Mouse (Mus musculus) MEL (cell line): Measurements from ENCODE around the gene Rnaseh2c. TPM values are rescaled to one million over a fixed set of nuclear protein-coding genes. Genes with fewer than 3 reads are reported as not detected.

Source experiments
- DNase-seq: peaks from one replicate; pipeline ENCODE4 v3.0.0; 2011; ENCODE audit warnings: low read depth, low spot score
- H3K27ac ChIP-seq: 2 replicates; pipeline ENCODE4 v1.5.1; 2012; ENCODE audit warnings: low read depth, mild to moderate bottlenecking, control low read depth, low read length, moderate library complexity; ENCODE audit not compliant: control insufficient read depth
- H3K27me3 ChIP-seq, 2 experiments: fragments of 150-350 bp in 1 of 2; sonication (generic) in 1 of 2; 2 replicates each; pipeline ENCODE4 v1.6.1; 2012; ENCODE audit warnings: low read length in 2 of 2, mild to moderate bottlenecking in 2 of 2, improper control_type of control experiment in 1 of 2, moderate library complexity in 1 of 2; ENCODE audit not compliant: insufficient read depth in 2 of 2, control insufficient read depth in 1 of 2
- H3K36me3 ChIP-seq, 2 experiments: 2 replicates each; pipeline ENCODE4 v1.6.1; 2012 to 2014; ENCODE audit warnings: low read length in 2 of 2, improper control_type of control experiment in 1 of 2, inconsistent platforms in 1 of 2, mild to moderate bottlenecking in 1 of 2; ENCODE audit not compliant: insufficient read depth in 2 of 2, control insufficient read depth in 1 of 2
- H3K4me1 ChIP-seq, 2 experiments: fragments of 150-350 bp in 1 of 2; sonication (generic) in 1 of 2; 2 replicates each; pipeline ENCODE4 v1.6.1; 2012; ENCODE audit warnings: low read length in 2 of 2, improper control_type of control experiment in 1 of 2, mild to moderate bottlenecking in 1 of 2; ENCODE audit not compliant: insufficient read depth in 2 of 2, control insufficient read depth in 1 of 2
- H3K4me3 ChIP-seq, 2 experiments: fragments of 150-350 bp in 1 of 2; sonication (generic) in 1 of 2; 2 replicates each; pipeline ENCODE4 v1.5.1; 2012; ENCODE audit warnings: low read depth in 2 of 2, low read length in 2 of 2, mild to moderate bottlenecking in 2 of 2, moderate library complexity in 2 of 2, control low read depth in 1 of 2, improper control_type of control experiment in 1 of 2; ENCODE audit not compliant: control insufficient read depth in 1 of 2, insufficient read depth in 1 of 2
- H3K79me2 ChIP-seq: 2 replicates; pipeline ENCODE4 v1.6.1; 2012; ENCODE audit warnings: mild to moderate bottlenecking, low read length, moderate library complexity; ENCODE audit not compliant: control insufficient read depth, poor library complexity, insufficient read depth
- H3K9ac ChIP-seq: 2 replicates; pipeline ENCODE4 v1.6.1; 2012; ENCODE audit warnings: low read depth, mild to moderate bottlenecking, control low read depth, low read length, moderate library complexity; ENCODE audit not compliant: control insufficient read depth, poor library complexity, severe bottlenecking
- H3K9me3 ChIP-seq: fragments of 150-350 bp; sonication (generic); replicated peaks from 2 replicates; pipeline ENCODE4 v1.6.1; 2012; ENCODE audit warnings: mild to moderate bottlenecking, low read length, improper control_type of control experiment, moderate library complexity; ENCODE audit not compliant: insufficient read depth
- BHLHE40 ChIP-seq: IDR thresholded peaks from 2 replicates; pipeline ENCODE4 v1.6.1; 2012; ENCODE audit warnings: low read depth, mild to moderate bottlenecking, inconsistent platforms, low read length, improper control_type of control experiment, borderline replicate concordance
- CHD1 ChIP-seq: IDR thresholded peaks from 2 replicates; pipeline ENCODE4 v1.6.1; 2012; ENCODE audit warnings: low read depth, mild to moderate bottlenecking, inconsistent platforms, low read length, improper control_type of control experiment
- CHD2 ChIP-seq: IDR thresholded peaks from 2 replicates; pipeline ENCODE4 v1.6.1; 2011; ENCODE audit warnings: low read length, improper control_type of control experiment
- CTCF ChIP-seq, 3 experiments: IDR thresholded peaks in 2 of 3; conservative IDR thresholded peaks in 1 of 3; 2 replicates each; pipeline ENCODE4 v1.5.1; 2011 to 2012; ENCODE audit warnings: low read length in 3 of 3, low read depth in 2 of 3, mild to moderate bottlenecking in 2 of 3, improper control_type of control experiment in 1 of 3, inconsistent platforms in 1 of 3, mixed read lengths in 1 of 3, moderate library complexity in 1 of 3; ENCODE audit not compliant: control insufficient read depth in 1 of 3, insufficient read depth in 1 of 3, poor library complexity in 1 of 3, severe bottlenecking in 1 of 3
- E2F4 ChIP-seq: IDR thresholded peaks from 2 replicates; pipeline ENCODE4 v1.6.1; 2011; ENCODE audit warnings: low read depth, low read length, improper control_type of control experiment, borderline replicate concordance
- ELF1 ChIP-seq: IDR thresholded peaks from 2 replicates; pipeline ENCODE4 v1.6.1; 2014; ENCODE audit warnings: low read depth, mild to moderate bottlenecking, inconsistent platforms, low read length, improper control_type of control experiment, moderate library complexity
- EP300 ChIP-seq, 2 experiments: IDR thresholded peaks; 2 replicates each; pipeline ENCODE4 v1.6.1; 2011; ENCODE audit warnings: improper control_type of control experiment in 2 of 2, low read length in 2 of 2, low read depth in 1 of 2, mild to moderate bottlenecking in 1 of 2
- ETS1 ChIP-seq: IDR thresholded peaks from 2 replicates; pipeline ENCODE4 v1.6.1; 2012; ENCODE audit warnings: low read depth, mild to moderate bottlenecking, inconsistent platforms, low read length, improper control_type of control experiment, moderate library complexity
- GABPA ChIP-seq: IDR thresholded peaks from 2 replicates; pipeline ENCODE4 v1.6.1; 2012; ENCODE audit warnings: low read depth, mild to moderate bottlenecking, inconsistent platforms, low read length, improper control_type of control experiment, moderate library complexity
- GATA1 ChIP-seq: IDR thresholded peaks from 2 replicates; pipeline ENCODE4 v1.6.1; 2011; ENCODE audit warnings: low read depth, low read length, improper control_type of control experiment
- HCFC1 ChIP-seq: IDR thresholded peaks from 2 replicates; pipeline ENCODE4 v1.6.1; 2012; ENCODE audit warnings: low read depth, mild to moderate bottlenecking, inconsistent platforms, low read length, improper control_type of control experiment, moderate library complexity
- JUND ChIP-seq: IDR thresholded peaks from 2 replicates; pipeline ENCODE4 v1.6.1; 2011; ENCODE audit warnings: low read depth, mild to moderate bottlenecking, improper control_type of control experiment, low read length
- KAT2A ChIP-seq: conservative IDR thresholded peaks from 2 replicates; pipeline ENCODE4 v1.6.1; 2012; ENCODE audit warnings: low read depth, low read length, improper control_type of control experiment, inconsistent platforms
- MAFK ChIP-seq: IDR thresholded peaks from 2 replicates; pipeline ENCODE4 v1.6.1; 2011; ENCODE audit warnings: low read depth, mild to moderate bottlenecking, low read length, improper control_type of control experiment, borderline replicate concordance
- MAX ChIP-seq: IDR thresholded peaks from 2 replicates; pipeline ENCODE4 v1.6.1; 2011; ENCODE audit warnings: low read length, improper control_type of control experiment
- MAZ ChIP-seq: IDR thresholded peaks from 2 replicates; pipeline ENCODE4 v1.6.1; 2012; ENCODE audit warnings: low read depth, mild to moderate bottlenecking, inconsistent platforms, low read length, improper control_type of control experiment
- MXI1 ChIP-seq: IDR thresholded peaks from 2 replicates; pipeline ENCODE4 v1.6.1; 2011; ENCODE audit warnings: mild to moderate bottlenecking, low read depth, low read length, improper control_type of control experiment
- MYB ChIP-seq: IDR thresholded peaks from 2 replicates; pipeline ENCODE4 v1.6.1; 2011; ENCODE audit warnings: mild to moderate bottlenecking, low read depth, low read length, improper control_type of control experiment
- MYC ChIP-seq: IDR thresholded peaks from 2 replicates; pipeline ENCODE4 v1.6.1; 2011; ENCODE audit warnings: low read depth, mild to moderate bottlenecking, low read length, improper control_type of control experiment, moderate library complexity
- NELFE ChIP-seq: IDR thresholded peaks from 2 replicates; pipeline ENCODE4 v1.6.1; 2011; ENCODE audit warnings: low read depth, low read length, improper control_type of control experiment
- NRF1 ChIP-seq: IDR thresholded peaks from 2 replicates; pipeline ENCODE4 v1.6.1; 2014; ENCODE audit warnings: low read depth, mild to moderate bottlenecking, inconsistent platforms, low read length, improper control_type of control experiment, moderate library complexity; ENCODE audit not compliant: poor library complexity, insufficient read depth, severe bottlenecking
- POLR2A ChIP-seq, 2 experiments: IDR thresholded peaks; 2 replicates each; pipeline ENCODE4 v1.6.1; 2011 to 2012; ENCODE audit warnings: low read length in 2 of 2, mild to moderate bottlenecking in 2 of 2, control low read depth in 1 of 2, improper control_type of control experiment in 1 of 2, low read depth in 1 of 2, moderate library complexity in 1 of 2; ENCODE audit not compliant: control insufficient read depth in 1 of 2, insufficient read depth in 1 of 2, poor library complexity in 1 of 2
- POLR2AphosphoS2 ChIP-seq: IDR thresholded peaks from 2 replicates; pipeline ENCODE4 v1.6.1; 2011; ENCODE audit warnings: low read length, improper control_type of control experiment
- POLR2AphosphoS5 ChIP-seq: IDR thresholded peaks from 2 replicates; pipeline ENCODE4 v1.6.1; 2012; ENCODE audit warnings: low read depth, borderline replicate concordance, mild to moderate bottlenecking, inconsistent platforms, low read length, moderate library complexity, mixed read lengths
- RAD21 ChIP-seq: IDR thresholded peaks from 2 replicates; pipeline ENCODE4 v1.6.1; 2011; ENCODE audit warnings: mild to moderate bottlenecking, low read depth, low read length, improper control_type of control experiment
- RCOR1 ChIP-seq: IDR thresholded peaks from 2 replicates; pipeline ENCODE4 v1.6.1; 2012; ENCODE audit warnings: low read depth, mild to moderate bottlenecking, inconsistent platforms, low read length, improper control_type of control experiment
- SIN3A ChIP-seq: IDR thresholded peaks from 2 replicates; pipeline ENCODE4 v1.6.1; 2012; ENCODE audit warnings: low read length, improper control_type of control experiment, inconsistent platforms
- SMC3 ChIP-seq: IDR thresholded peaks from 2 replicates; pipeline ENCODE4 v1.6.1; 2011; ENCODE audit warnings: low read depth, low read length, improper control_type of control experiment
- TAL1 ChIP-seq: IDR thresholded peaks from 2 replicates; pipeline ENCODE4 v1.6.1; 2012; ENCODE audit warnings: mild to moderate bottlenecking, inconsistent platforms, low read length, moderate library complexity, mixed read lengths
- TBP ChIP-seq: IDR thresholded peaks from 2 replicates; pipeline ENCODE4 v1.8.0; 2011; ENCODE audit warnings: low read depth, low read length, improper control_type of control experiment
- TCF12 ChIP-seq: IDR thresholded peaks from 2 replicates; pipeline ENCODE4 v1.6.1; 2014; ENCODE audit warnings: low read depth, mild to moderate bottlenecking, inconsistent platforms, low read length, improper control_type of control experiment, moderate library complexity
- UBTF ChIP-seq: IDR thresholded peaks from 2 replicates; pipeline ENCODE4 v1.6.1; 2012; ENCODE audit warnings: low read depth, mild to moderate bottlenecking, inconsistent platforms, low read length, improper control_type of control experiment, moderate library complexity, borderline replicate concordance; ENCODE audit not compliant: insufficient read depth
- USF1 ChIP-seq: IDR thresholded peaks from 2 replicates; pipeline ENCODE4 v1.6.1; 2014; ENCODE audit warnings: low read depth, mild to moderate bottlenecking, inconsistent platforms, low read length, improper control_type of control experiment, moderate library complexity
- USF2 ChIP-seq, 2 experiments: IDR thresholded peaks; 2 replicates each; pipeline ENCODE4 v1.6.1; 2011 to 2012; ENCODE audit warnings: improper control_type of control experiment in 2 of 2, low read length in 2 of 2, borderline replicate concordance in 1 of 2, inconsistent platforms in 1 of 2, low read depth in 1 of 2, mild to moderate bottlenecking in 1 of 2; ENCODE audit not compliant: insufficient read depth in 1 of 2
- ZC3H11A ChIP-seq: IDR thresholded peaks from 2 replicates; pipeline ENCODE4 v1.6.1; 2012; ENCODE audit warnings: low read depth, mild to moderate bottlenecking, inconsistent platforms, low read length, improper control_type of control experiment
- ZKSCAN1 ChIP-seq: IDR thresholded peaks from 2 replicates; pipeline ENCODE4 v1.6.1; 2012; ENCODE audit warnings: low read depth, mild to moderate bottlenecking, inconsistent platforms, low read length, improper control_type of control experiment, moderate library complexity
- ZMIZ1 ChIP-seq: IDR thresholded peaks from 2 replicates; pipeline ENCODE4 v1.6.1; 2012; ENCODE audit warnings: low read depth, mild to moderate bottlenecking, inconsistent platforms, low read length, improper control_type of control experiment, moderate library complexity
- ZNF384 ChIP-seq: IDR thresholded peaks from 2 replicates; pipeline ENCODE4 v1.6.1; 2012; ENCODE audit warnings: low read depth, mild to moderate bottlenecking, inconsistent platforms, low read length, improper control_type of control experiment
- polyA plus RNA-seq, 2 experiments: library from polyadenylated mRNA; stranded (reverse) in 1 of 2; unstranded in 1 of 2; fragments of >175 nt in 1 of 2; fragments of >200 nt in 1 of 2; gene quantifications; 2 replicates each; pipeline versions ENCODE4 v1.2.1 to v1.2.4; 2012; ENCODE audit warnings: low replicate concordance in 2 of 2, low read depth in 1 of 2; ENCODE audit not compliant: insufficient read length in 2 of 2, insufficient read depth in 1 of 2, missing spikeins in 1 of 2
- total RNA-seq: library from RNA; depleted of rRNA; stranded (reverse); fragments of 300-350 nt; gene quantifications from 2 replicates; pipeline ENCODE4 v1.2.3, GENCODE M21; 2012

Gene Rnaseh2c
- total and polyA plus RNA-seq, 3 experiments: 109 to 165 TPM; not detected in 1

- Histone ChIP-seq H3K4me3 (peak overlapping the region; percentile 79 to 94), H3K27ac (peak overlapping the region; percentile 60), H3K4me1 (peaks cover 0 to 18% of the 10 kb centered on the region in 2 experiments; a peak in 3 of 4 replicates), H3K36me3 (peaks cover 2 to 12% of the 10 kb centered on the region in 2 experiments), H3K9me3 (no peaks in the 10 kb centered on the region), H3K27me3 (no peaks in the 10 kb centered on the region), H3K79me2 (peaks cover 16% of the 10 kb centered on the region), H3K9ac (peak overlapping the region; percentile 97)
- DNase-seq: peak; percentile 78
- TF ChIP-seq NELFE (no peak), GATA1 (no peak), POLR2A (IDR thresholded peaks at IDR 0.05; ENCODE audit: control insufficient read depth in 1 of 2, insufficient read depth in 1 of 2, low read depth in 1 of 2, low read length in 2 of 2, poor library complexity in 1 of 2) (no peak), RAD21 (no peak), ZKSCAN1 (no peak), MAFK (no peak), NRF1 (no peak), CHD2 (no peak), KAT2A (no peak), MXI1 (no peak), JUND (no peak), RCOR1 (peak; percentile 62; the same call in 1 of the 2 replicates), UBTF (no peak), USF1 (no peak), GABPA (no peak), SMC3 (no peak), ZC3H11A (no peak), POLR2AphosphoS5 (no peak), MAZ (no peak), TCF12 (no peak), ZMIZ1 (no peak), MAX (no peak), TAL1 (no peak), ELF1 (no peak; the same call in 1 of the 2 replicates), BHLHE40 (no peak), EP300 (IDR thresholded peaks at IDR 0.05; ENCODE audit: low read depth in 1 of 2, low read length in 2 of 2) (peak in 1 of 2 experiments; percentile 53; a peak in 2 of 4 replicates), HCFC1 (peak; percentile 51; the same call in 1 of the 2 replicates), ZNF384 (peak; percentile 72), TBP (no peak; the same call in 1 of the 2 replicates), ETS1 (peak; percentile 62; the same call in 1 of the 2 replicates), E2F4 (no peak), USF2 (IDR thresholded peaks at IDR 0.05; ENCODE audit: borderline replicate concordance in 1 of 2, insufficient read depth in 1 of 2, low read depth in 1 of 2, low read length in 2 of 2) (no peak), SIN3A (peak; percentile 68), MYB (peak; percentile 59), POLR2AphosphoS2 (no peak; the same call in 1 of the 2 replicates), CTCF (IDR thresholded peaks at IDR 0.05 in 2 of 3, conservative IDR thresholded peaks at IDR 0.05 in 1 of 3; ENCODE audit: control insufficient read depth in 1 of 3, insufficient read depth in 1 of 3, low read depth in 2 of 3, low read length in 3 of 3, poor library complexity in 1 of 3, severe bottlenecking in 1 of 3) (no peak), MYC (no peak), CHD1 (no peak)
Measured at GRCm38 (mm10) chr19:5636571-5637041, 34.9 kb downstream of the Rnaseh2c start.
